Mouse (Mus musculus) small intestine, adult 2 months (tissue): ENCODE measurements at regions not wholly inside any gene's neighbourhood (a gene's known extent, or its start where the extent isn't known, plus 50 kb on each side); places are given as distances from the start of the nearest gene placed in this dataset.

ENCODE experiments used
- H3K27ac ChIP-seq: fragments of 200-500 bp; 2 replicates; pipeline ENCODE4 v1.5.1; 2012; ENCODE audit warnings: low read depth, low read length, control low read depth, inconsistent platforms; ENCODE audit not compliant: insufficient read depth
- H3K27me3 ChIP-seq: fragments of 200-500 bp; 2 replicates; pipeline ENCODE4 v1.6.1; 2012; ENCODE audit warnings: mild to moderate bottlenecking, moderate library complexity, low read length, inconsistent platforms; ENCODE audit not compliant: control insufficient read depth, insufficient read depth
- H3K36me3 ChIP-seq: fragments of 200-500 bp; 2 replicates; pipeline ENCODE4 v1.6.1; 2012; ENCODE audit warnings: mild to moderate bottlenecking, low read length, control low read depth, inconsistent platforms; ENCODE audit not compliant: control insufficient read depth, insufficient read depth
- H3K4me1 ChIP-seq: fragments of 200-500 bp; 2 replicates; pipeline ENCODE4 v1.6.1; 2012; ENCODE audit warnings: low read length, inconsistent platforms, mixed read lengths; ENCODE audit not compliant: control insufficient read depth, insufficient read depth, insufficient read length
- H3K4me3 ChIP-seq: fragments of 200-500 bp; 2 replicates; pipeline ENCODE4 v1.5.1; 2012; ENCODE audit warnings: low read depth, mild to moderate bottlenecking, control low read depth, inconsistent platforms, low read length, moderate library complexity
- CTCF ChIP-seq: fragments of 200-500 bp; IDR thresholded peaks from 2 replicates; pipeline ENCODE4 v1.5.1; 2012; ENCODE audit warnings: low read depth, mild to moderate bottlenecking, control low read depth, inconsistent platforms, low read length, moderate library complexity, mixed read lengths; ENCODE audit not compliant: insufficient replicate concordance, insufficient read length; ENCODE audit errors: extremely low read depth
- POLR2A ChIP-seq: fragments of 200-500 bp; IDR thresholded peaks from 2 replicates; pipeline ENCODE4 v1.6.1; 2012; ENCODE audit warnings: low read depth, mild to moderate bottlenecking, control low read depth, inconsistent platforms, low read length, moderate library complexity
- WGBS: fragments of 180-500 bp; shearing (Covaris S2); methylation state at CpG from one replicate; pipeline ENCODE4 v1.1.7; 2018; 5-methylcytosine and 5-hydroxymethylcytosine counted together

DNA sequence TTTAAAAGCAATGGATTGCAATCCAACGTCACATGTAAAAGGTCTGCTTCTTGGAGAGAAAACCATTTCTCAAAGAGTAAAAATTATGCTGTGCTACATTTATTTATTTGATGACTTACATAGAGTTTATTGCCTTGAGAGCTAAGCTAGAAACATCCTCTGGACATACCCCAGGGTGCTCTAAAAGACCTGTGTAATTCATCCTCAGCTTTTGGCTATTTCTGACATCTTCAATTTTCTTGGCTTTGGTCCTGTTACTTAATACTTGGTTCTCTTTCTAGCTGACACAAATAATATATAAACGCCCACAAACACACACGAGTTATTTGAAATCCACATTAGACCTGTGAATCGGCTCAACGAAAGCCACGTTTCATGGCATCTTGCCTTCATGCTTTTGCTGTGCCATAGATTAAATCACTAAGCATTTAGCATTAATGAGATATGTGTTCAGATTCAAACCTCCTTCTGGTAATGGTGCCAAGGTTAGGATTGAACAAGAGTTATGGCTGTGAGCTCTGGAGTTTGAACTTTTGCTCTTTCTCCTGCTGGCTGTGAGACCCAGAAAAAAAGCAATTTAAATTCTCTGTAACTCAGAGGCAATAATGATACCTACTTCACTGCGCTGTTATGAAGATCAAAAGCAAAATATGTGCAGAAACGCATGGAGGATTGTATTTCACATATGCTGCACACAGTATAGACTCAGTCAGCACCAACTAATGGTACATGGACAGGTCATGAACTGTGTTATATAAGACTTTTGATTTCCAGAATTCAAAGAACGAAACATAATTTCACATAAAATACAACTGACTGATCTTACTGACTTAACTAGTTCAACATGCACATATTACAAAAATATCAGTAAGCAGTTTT lies 89.6 kb upstream of the Gimd1 start:
- H3K27ac ChIP-seq: no peak overlapping the region
- H3K4me1 ChIP-seq: no peaks in the 10 kb centered on the region
- no peak for TF ChIP-seq POLR2A
- TF ChIP-seq CTCF: no peak
- 87% methylated on average over 9 of the region's 9 CpGs for WGBS
- no peaks in the 10 kb centered on the region for H3K36me3 ChIP-seq
- H3K4me3 ChIP-seq: no peak overlapping the region
- no peaks in the 10 kb centered on the region for H3K27me3 ChIP-seq

DNA sequence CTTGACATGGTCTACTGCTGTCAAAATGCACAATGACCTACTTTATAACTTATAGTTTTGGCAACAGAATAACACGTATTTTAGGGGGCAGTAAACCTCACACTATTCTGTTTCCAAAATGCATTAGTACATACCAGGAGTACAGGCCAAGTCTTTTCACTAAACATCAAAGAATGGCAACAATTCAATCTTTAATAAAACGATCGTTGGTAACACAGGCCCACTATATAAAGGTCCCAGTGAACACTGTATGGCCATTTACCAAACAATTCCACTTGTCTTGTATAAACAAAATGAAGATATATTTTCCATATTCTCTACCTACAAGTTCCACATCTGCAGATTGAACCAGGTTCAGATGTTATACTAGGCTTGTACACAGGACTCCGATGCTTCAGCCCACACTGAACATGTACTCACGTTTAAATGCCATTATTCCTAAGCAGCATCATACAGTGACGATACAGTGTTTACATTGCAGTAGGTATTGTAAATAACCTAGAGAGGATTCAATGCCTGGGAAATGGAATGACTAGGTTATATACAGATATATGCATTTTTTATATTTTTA lies 78.3 kb upstream of the Gimd1 start:
- H3K36me3 ChIP-seq: no peaks in the 10 kb centered on the region
- H3K27me3 ChIP-seq: no peaks in the 10 kb centered on the region
- H3K4me3 ChIP-seq: no peak overlapping the region
- WGBS: 81% methylated on average over 6 of the region's 6 CpGs
- no peak overlapping the region for H3K27ac ChIP-seq
- no peak for TF ChIP-seq CTCF
- TF ChIP-seq POLR2A: no peak
- H3K4me1 ChIP-seq: no peaks in the 10 kb centered on the region

DNA sequence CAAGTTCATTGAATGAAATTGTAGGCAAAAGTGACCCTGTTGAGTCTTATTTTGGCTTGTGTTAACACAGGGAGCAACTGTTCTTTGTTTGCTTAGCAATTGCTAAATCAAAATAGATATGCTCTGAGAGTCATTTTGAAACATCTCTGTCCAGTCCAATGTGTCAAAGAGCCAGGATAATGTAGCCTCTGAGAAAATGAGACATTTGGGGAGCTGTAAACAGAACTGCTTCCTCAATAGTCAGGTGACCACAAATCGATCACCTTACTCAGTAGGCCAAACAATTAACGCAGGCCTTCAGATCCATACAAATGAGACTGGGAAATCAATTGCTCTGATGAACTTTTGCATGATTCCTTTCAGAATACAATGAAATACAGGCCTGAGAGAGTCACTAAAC lies 63.9 kb upstream of the Gimd1 start:
- H3K27ac ChIP-seq: no peak overlapping the region
- WGBS: 77% methylated on average over 2 of the region's 2 CpGs
- TF ChIP-seq POLR2A: no peak
- no peak for TF ChIP-seq CTCF
- no peaks in the 10 kb centered on the region for H3K4me1 ChIP-seq
- no peak overlapping the region for H3K4me3 ChIP-seq
- no peaks in the 10 kb centered on the region for H3K36me3 ChIP-seq
- no peaks in the 10 kb centered on the region for H3K27me3 ChIP-seq

DNA sequence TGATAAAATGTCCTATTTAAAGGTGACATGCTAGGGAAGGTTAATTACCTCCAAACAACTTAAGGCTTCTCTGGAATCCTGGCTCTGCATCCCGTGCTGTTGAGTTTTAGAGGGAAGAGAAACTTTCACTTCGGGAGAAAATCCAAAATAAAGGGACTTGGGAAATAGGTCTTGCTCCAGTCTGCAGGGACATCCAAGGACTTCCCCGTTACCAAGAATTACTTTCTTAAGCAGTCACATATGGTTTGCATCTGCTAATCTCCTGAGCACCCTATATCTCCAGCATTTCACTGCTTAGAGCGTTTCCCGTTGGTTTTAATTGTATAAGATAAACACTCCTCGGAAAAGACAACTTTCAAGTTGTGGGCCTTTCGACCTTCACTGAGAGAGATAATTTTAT lies 63.3 kb upstream of the Gimd1 start:
- 70% methylated on average over 7 of the region's 7 CpGs for WGBS
- Histone ChIP-seq H3K36me3 (no peaks in the 10 kb centered on the region), H3K27me3 (no peaks in the 10 kb centered on the region), H3K4me3 (no peak overlapping the region), H3K27ac (no peak overlapping the region), H3K4me1 (no peaks in the 10 kb centered on the region)
- TF ChIP-seq POLR2A: no peak
- TF ChIP-seq CTCF: no peak
